Mouse (Mus musculus) hindbrain, embryonic 11.5 days (tissue): ENCODE measurements around the gene Accsl. TPM values are rescaled to one million over a fixed set of nuclear protein-coding genes. Genes with fewer than 3 reads are reported as not detected.

Source experiments
- ATAC-seq: fragments of 200-750 bp; cut with Nextera tagmentation; 2 replicates; pipeline ENCODE4 v1.8.0; 2017; ENCODE audit warnings: mild to moderate bottlenecking, moderate TSS enrichment, moderate library complexity; ENCODE audit not compliant: low FRiP score
- DNase-seq: peaks from one replicate; pipeline ENCODE4 v3.0.0-alpha.2; 2015; ENCODE audit warnings: low spot score
- H3K27ac ChIP-seq: fragments of 300-500 bp; sonication (generic); 2 replicates; pipeline ENCODE4 v1.5.1; 2014; ENCODE audit warnings: mild to moderate bottlenecking, low read depth, low read length
- H3K27me3 ChIP-seq: fragments of 300-500 bp; sonication (generic); 2 replicates; pipeline ENCODE4 v1.6.1; 2014; ENCODE audit warnings: mild to moderate bottlenecking, low read length, moderate library complexity, mixed read lengths; ENCODE audit not compliant: control insufficient read depth, insufficient read depth
- H3K36me3 ChIP-seq: fragments of 300-500 bp; sonication (generic); 2 replicates; pipeline ENCODE4 v1.6.1; 2014; ENCODE audit warnings: mild to moderate bottlenecking, low read length, moderate library complexity, mixed read lengths; ENCODE audit not compliant: control insufficient read depth, insufficient read depth
- H3K4me1 ChIP-seq: fragments of 300-500 bp; sonication (generic); replicated peaks from 2 replicates; pipeline ENCODE4 v1.6.1; 2014; ENCODE audit warnings: low read length, mixed read lengths; ENCODE audit not compliant: control insufficient read depth, insufficient read depth
- H3K4me2 ChIP-seq: fragments of 300-500 bp; sonication (generic); replicated peaks from 2 replicates; pipeline ENCODE4 v1.6.1; 2014; ENCODE audit warnings: mild to moderate bottlenecking, low read depth, low read length
- H3K4me3 ChIP-seq: fragments of 300-500 bp; sonication (generic); 2 replicates; pipeline ENCODE4 v1.5.1; 2014; ENCODE audit warnings: low read depth, low read length
- H3K9ac ChIP-seq: fragments of 300-500 bp; sonication (generic); 2 replicates; pipeline ENCODE4 v1.6.1; 2014; ENCODE audit warnings: low read depth, low read length
- H3K9me3 ChIP-seq: fragments of 300-500 bp; sonication (generic); 2 replicates; pipeline ENCODE4 v1.6.1; 2016; ENCODE audit warnings: low read length; ENCODE audit not compliant: control insufficient read depth
- WGBS: fragments of 180-500 bp; shearing (Covaris S2); extraction: QIAGEN DNeasy Blood & Tissue Kit; methylation state at CpG from one replicate; pipeline ENCODE4 v1.1.7; 2014; 5-methylcytosine and 5-hydroxymethylcytosine counted together
- polyA plus RNA-seq: library from polyadenylated mRNA; unstranded; fragments of >200 nt; fragmentation: Nextera tagmentation; extraction: Ambion mirVana; gene quantifications from 2 replicates; pipeline ENCODE4 v1.2.1, GENCODE M21; 2014

Gene Accsl
- polyA plus RNA-seq, 1 experiment from 2014 or later = 0.69 TPM

GRCm38 (mm10) chr2:93870842-93871241 lies 1.9 kb upstream of the Accsl start:
- no peaks in the 10 kb centered on the region for H3K9me3 ChIP-seq
- no peaks in the 10 kb centered on the region for H3K27me3 ChIP-seq
- DNase-seq (peak; percentile 82), ATAC-seq (peak; percentile 58; the same call in 1 of the 2 replicates)
- no peak overlapping the region for H3K4me2 ChIP-seq
- WGBS = 47% methylated on average over 4 of the region's 4 CpGs
- no peak overlapping the region for H3K4me3 ChIP-seq
- H3K9ac ChIP-seq = no peak overlapping the region
- H3K4me1 ChIP-seq = no peaks in the 10 kb centered on the region
- no peaks in the 10 kb centered on the region for H3K36me3 ChIP-seq
- H3K27ac ChIP-seq = no peak overlapping the region

GRCm38 (mm10) chr2:93868566-93868965 lies 391 bp downstream of the Accsl start:
- no peak for DNase-seq
- WGBS = 86% methylated on average over 11 of the region's 11 CpGs
- ATAC-seq = no peak
- Histone ChIP-seq H3K4me1 (no peaks in the 10 kb centered on the region), H3K27me3 (no peaks in the 10 kb centered on the region), H3K9ac (no peak overlapping the region), H3K9me3 (no peaks in the 10 kb centered on the region), H3K4me2 (no peak overlapping the region), H3K27ac (no peak overlapping the region), H3K36me3 (no peaks in the 10 kb centered on the region), H3K4me3 (no peak overlapping the region)

GRCm38 (mm10) chr2:93863229-93863628 lies 5.7 kb downstream of the Accsl start:
- H3K9ac ChIP-seq = no peak overlapping the region

GRCm38 (mm10) chr2:93858845-93859244 lies 10.1 kb downstream of the Accsl start:
- Histone ChIP-seq H3K27ac (no peak overlapping the region), H3K4me1 (no peaks in the 10 kb centered on the region), H3K36me3 (no peaks in the 10 kb centered on the region), H3K4me2 (no peak overlapping the region), H3K27me3 (no peaks in the 10 kb centered on the region), H3K4me3 (no peak overlapping the region), H3K9ac (no peak overlapping the region), H3K9me3 (no peaks in the 10 kb centered on the region)
- no peak for DNase-seq
- ATAC-seq = no peak
- WGBS = 75% methylated on average over 12 of the region's 12 CpGs

More at GRCm38 (mm10) chr2:93863229-93863628, 5.7 kb downstream of the Accsl start:
- no peaks in the 10 kb centered on the region for H3K36me3 ChIP-seq
- H3K4me3 ChIP-seq = no peak overlapping the region
- H3K4me1 ChIP-seq = no peaks in the 10 kb centered on the region
- no peak overlapping the region for H3K27ac ChIP-seq
- ATAC-seq (no peak), DNase-seq (no peak)
- no peaks in the 10 kb centered on the region for H3K9me3 ChIP-seq
- no peak overlapping the region for H3K4me2 ChIP-seq
- H3K27me3 ChIP-seq = no peaks in the 10 kb centered on the region
- 67% methylated on average over 4 of the region's 4 CpGs for WGBS

GRCm38 (mm10) chr2:93851303-93851702 lies 17.7 kb downstream of the Accsl start:
- no peak overlapping the region for H3K4me2 ChIP-seq
- no peak overlapping the region for H3K9ac ChIP-seq
- H3K4me1 ChIP-seq = no peaks in the 10 kb centered on the region
- WGBS = 89% methylated on average over 1 of the region's 1 CpGs
- no peak overlapping the region for H3K4me3 ChIP-seq
- no peaks in the 10 kb centered on the region for H3K9me3 ChIP-seq
- DNase-seq (no peak), ATAC-seq (no peak)
- H3K27me3 ChIP-seq = no peaks in the 10 kb centered on the region
- no peaks in the 10 kb centered on the region; the same call in 1 of the 2 replicates for H3K36me3 ChIP-seq
- no peak overlapping the region for H3K27ac ChIP-seq

GRCm38 (mm10) chr2:93850317-93850944 lies 18.5 kb downstream of the Accsl start:
- Histone ChIP-seq H3K27ac (no peak overlapping the region), H3K4me3 (peak overlapping the region; percentile 41; the same call in 1 of the 2 replicates), H3K4me2 (peak overlapping the region; percentile 50; the same call in 1 of the 2 replicates), H3K9me3 (no peaks in the 10 kb centered on the region), H3K4me1 (no peaks in the 10 kb centered on the region), H3K36me3 (no peaks in the 10 kb centered on the region; the same call in 1 of the 2 replicates), H3K9ac (no peak overlapping the region), H3K27me3 (no peaks in the 10 kb centered on the region)
- no peak for DNase-seq
- WGBS = 51% methylated on average over 13 of the region's 13 CpGs
- ATAC-seq = no peak

- H3K27me3 ChIP-seq = no peaks in the 10 kb centered on the region
- under 1% methylated on average over 28 of the region's 28 CpGs for WGBS
- DNase-seq (peak; percentile 85), ATAC-seq (peak; percentile 86)
- H3K9ac ChIP-seq = peak within 1 kb of the TSS; percentile 72
- H3K4me3 ChIP-seq = peak within 1 kb of the TSS; percentile 41
- no peaks in the 10 kb centered on the region for H3K9me3 ChIP-seq
- peak within 1 kb of the TSS; percentile 49; the same call in 1 of the 2 replicates for H3K27ac ChIP-seq
- no peaks in the 10 kb centered on the region for H3K4me1 ChIP-seq
- no peaks in the 10 kb centered on the region; the same call in 1 of the 2 replicates for H3K36me3 ChIP-seq
- peak within 1 kb of the TSS; percentile 50 for H3K4me2 ChIP-seq
These were observed 19.4 kb downstream of the Accsl start, which contains the start of gene Accs for GRCm38 (mm10) chr2:93849505-93850089. TSS of gene Accs (minus strand) at chr2:93849943.

- no peak for DNase-seq
- no peak for ATAC-seq
- H3K36me3 ChIP-seq = 0 out of 2 replicates have a peak, but pooled peaks cover 3% of the 10 kb centered on the region
- H3K4me3 ChIP-seq = no peak overlapping the region
- 96% methylated on average over 3 of the region's 3 CpGs for WGBS
- H3K9me3 ChIP-seq = no peaks in the 10 kb centered on the region; the same call in 1 of the 2 replicates
- no peak overlapping the region for H3K27ac ChIP-seq
- H3K9ac ChIP-seq = no peak overlapping the region
- H3K4me1 ChIP-seq = no peaks in the 10 kb centered on the region
- H3K4me2 ChIP-seq = no peak overlapping the region
- no peaks in the 10 kb centered on the region for H3K27me3 ChIP-seq
These were observed 27.6 kb downstream of the Accsl start for GRCm38 (mm10) chr2:93841349-93841748.

- ATAC-seq = no peak
- 79% methylated on average over 6 of the region's 6 CpGs for WGBS
- no peak for DNase-seq
- Histone ChIP-seq H3K9me3 (no peaks in the 10 kb centered on the region; the same call in 1 of the 2 replicates), H3K4me3 (no peak overlapping the region), H3K27ac (no peak overlapping the region), H3K36me3 (peaks cover 5% of the 10 kb centered on the region; the same call in 1 of the 2 replicates), H3K4me1 (no peaks in the 10 kb centered on the region), H3K4me2 (no peak overlapping the region), H3K9ac (no peak overlapping the region), H3K27me3 (no peaks in the 10 kb centered on the region)
These were observed 28.8 kb downstream of the Accsl start for GRCm38 (mm10) chr2:93840109-93840508.
